Mouse (Mus musculus) forebrain, embryonic 15.5 days (tissue): ENCODE results near the gene 9530068E07Rik. TPM values are rescaled to one million over a fixed set of nuclear protein-coding genes. Genes with fewer than 3 reads are reported as not detected.

Experiments
- ATAC-seq: fragments of 200-750 bp; cut with Nextera tagmentation; replicated peaks from 2 replicates; pipeline ENCODE4 v1.8.0; 2017; ENCODE audit warnings: mild to moderate bottlenecking, moderate TSS enrichment, moderate library complexity
- H3K27ac ChIP-seq: fragments of 300-500 bp; sonication (generic); replicated peaks from 2 replicates; pipeline ENCODE4 v1.5.1; 2015; ENCODE audit warnings: mild to moderate bottlenecking, inconsistent platforms
- H3K27me3 ChIP-seq: fragments of 300-500 bp; sonication (generic); 2 replicates; pipeline ENCODE4 v1.6.1; 2015; ENCODE audit warnings: inconsistent platforms
- H3K36me3 ChIP-seq: fragments of 300-500 bp; sonication (generic); 2 replicates; pipeline ENCODE4 v1.6.1; 2015; ENCODE audit warnings: mild to moderate bottlenecking, inconsistent platforms
- H3K4me1 ChIP-seq: fragments of 300-500 bp; sonication (generic); 2 replicates; pipeline ENCODE4 v1.6.1; 2015; ENCODE audit warnings: inconsistent platforms
- H3K4me2 ChIP-seq: fragments of 300-500 bp; sonication (generic); replicated peaks from 2 replicates; pipeline ENCODE4 v1.6.1; 2015; ENCODE audit warnings: mild to moderate bottlenecking, inconsistent platforms
- H3K4me3 ChIP-seq: fragments of 300-500 bp; sonication (generic); 2 replicates; pipeline ENCODE4 v1.5.1; 2015; ENCODE audit warnings: mild to moderate bottlenecking, inconsistent platforms
- H3K9ac ChIP-seq: fragments of 300-500 bp; sonication (generic); replicated peaks from 2 replicates; pipeline ENCODE4 v1.6.1; 2015; ENCODE audit warnings: mild to moderate bottlenecking, inconsistent platforms
- H3K9me3 ChIP-seq: fragments of 300-500 bp; sonication (generic); 2 replicates; pipeline ENCODE4 v1.6.1; 2016; ENCODE audit warnings: inconsistent platforms
- WGBS: fragments of 180-500 bp; shearing (Covaris S2); methylation state at CpG from one replicate; pipeline ENCODE4 v1.1.7; 2015; ENCODE audit warnings: mixed read lengths; 5-methylcytosine and 5-hydroxymethylcytosine counted together
- polyA plus RNA-seq: library from polyadenylated mRNA; unstranded; fragments of >200 nt; fragmentation: Nextera tagmentation; extraction: Ambion mirVana; gene quantifications from 2 replicates; pipeline ENCODE4 v1.2.1, GENCODE M21; 2015

The 9530068E07Rik gene
- polyA plus RNA-seq, 1 experiment from 2014 or later, result 118 TPM

GRCm38 (mm10) chr11:52360471-52361277 lies 35.6 kb upstream of the 9530068E07Rik start, which contains the start of gene Vdac1:
Gene Vdac1 (plus strand): TSS chr11:52360860.
- ATAC-seq, result peak; percentile 96
- Histone ChIP-seq H3K9ac (peak within 1 kb of the TSS; percentile 97), H3K4me3 (peak within 1 kb of the TSS; percentile 86), H3K9me3 (no peaks in the 10 kb centered on the region), H3K36me3 (no peaks in the 10 kb centered on the region), H3K4me2 (peak within 1 kb of the TSS; percentile 72), H3K4me1 (peaks cover 41% of the 10 kb centered on the region), H3K27ac (peak within 1 kb of the TSS; percentile 92), H3K27me3 (no peaks in the 10 kb centered on the region)
- WGBS, result under 1% methylated on average over 84 of the region's 84 CpGs

- Histone ChIP-seq H3K27me3 (no peaks in the 10 kb centered on the region), H3K36me3 (no peaks in the 10 kb centered on the region), H3K4me2 (peak overlapping the region; percentile 72), H3K9me3 (no peaks in the 10 kb centered on the region), H3K4me3 (peak overlapping the region; percentile 86), H3K27ac (peak overlapping the region; percentile 92), H3K9ac (peak overlapping the region; percentile 97), H3K4me1 (peaks cover 41% of the 10 kb centered on the region)
- under 1% methylated on average over 47 of the region's 47 CpGs for WGBS
- ATAC-seq, result peak; percentile 45
These were observed 34.8 kb upstream of the 9530068E07Rik start for GRCm38 (mm10) chr11:52361287-52361921.

- H3K9me3 ChIP-seq, result no peaks in the 10 kb centered on the region
- peaks cover 46% of the 10 kb centered on the region for H3K4me1 ChIP-seq
- no peak overlapping the region for H3K4me3 ChIP-seq
- no peak overlapping the region for H3K9ac ChIP-seq
- 85% methylated on average over 2 of the region's 2 CpGs for WGBS
- no peaks in the 10 kb centered on the region for H3K36me3 ChIP-seq
- no peaks in the 10 kb centered on the region for H3K27me3 ChIP-seq
- ATAC-seq, result no peak
- H3K4me2 ChIP-seq, result no peak overlapping the region
- H3K27ac ChIP-seq, result no peak overlapping the region
These were observed 31.9 kb upstream of the 9530068E07Rik start for GRCm38 (mm10) chr11:52364376-52364775.

GRCm38 (mm10) chr11:52365143-52365542 lies 31.1 kb upstream of the 9530068E07Rik start:
- H3K9ac ChIP-seq, result no peak overlapping the region
- no peak overlapping the region for H3K4me3 ChIP-seq
- WGBS, result 86% methylated on average over 1 of the region's 1 CpGs
- H3K9me3 ChIP-seq, result no peaks in the 10 kb centered on the region
- no peak overlapping the region; the same call in 1 of the 2 replicates for H3K27ac ChIP-seq
- H3K4me1 ChIP-seq, result peaks cover 46% of the 10 kb centered on the region
- no peaks in the 10 kb centered on the region for H3K36me3 ChIP-seq
- no peak for ATAC-seq
- H3K4me2 ChIP-seq, result no peak overlapping the region
- H3K27me3 ChIP-seq, result no peaks in the 10 kb centered on the region

- H3K4me1 ChIP-seq, result peaks cover 52% of the 10 kb centered on the region
- H3K4me2 ChIP-seq, result no peak overlapping the region
- ATAC-seq, result no peak
- no peak overlapping the region for H3K4me3 ChIP-seq
- H3K9ac ChIP-seq, result no peak overlapping the region
- H3K36me3 ChIP-seq, result no peaks in the 10 kb centered on the region
- no peaks in the 10 kb centered on the region for H3K9me3 ChIP-seq
- H3K27me3 ChIP-seq, result no peaks in the 10 kb centered on the region
- no peak overlapping the region for H3K27ac ChIP-seq
- WGBS, result 92% methylated on average over 5 of the region's 5 CpGs
These were observed 29.9 kb upstream of the 9530068E07Rik start for GRCm38 (mm10) chr11:52366358-52366757.

- H3K27me3 ChIP-seq, result no peaks in the 10 kb centered on the region
- no peak for ATAC-seq
- peaks cover 35% of the 10 kb centered on the region for H3K4me1 ChIP-seq
- H3K4me2 ChIP-seq, result no peak overlapping the region
- no peak overlapping the region for H3K9ac ChIP-seq
- no peaks in the 10 kb centered on the region for H3K36me3 ChIP-seq
- H3K4me3 ChIP-seq, result no peak overlapping the region
- WGBS, result 76% methylated on average over 10 of the region's 10 CpGs
- no peaks in the 10 kb centered on the region for H3K9me3 ChIP-seq
- H3K27ac ChIP-seq, result no peak overlapping the region
These were observed 27.8 kb upstream of the 9530068E07Rik start for GRCm38 (mm10) chr11:52368176-52368985.

GRCm38 (mm10) chr11:52369252-52370134 lies 26.7 kb upstream of the 9530068E07Rik start:
- Histone ChIP-seq H3K27ac (no peak overlapping the region), H3K36me3 (peaks cover 3% of the 10 kb centered on the region), H3K4me1 (peaks cover 26% of the 10 kb centered on the region), H3K9me3 (no peaks in the 10 kb centered on the region), H3K4me2 (no peak overlapping the region), H3K9ac (no peak overlapping the region), H3K4me3 (no peak overlapping the region), H3K27me3 (no peaks in the 10 kb centered on the region)
- 76% methylated on average over 9 of the region's 9 CpGs for WGBS
- ATAC-seq, result no peak

GRCm38 (mm10) chr11:52370135-52370452 lies 26.1 kb upstream of the 9530068E07Rik start:
- no peaks in the 10 kb centered on the region for H3K9me3 ChIP-seq
- ATAC-seq, result no peak
- H3K4me2 ChIP-seq, result no peak overlapping the region
- 93% methylated on average over 2 of the region's 2 CpGs for WGBS
- H3K27ac ChIP-seq, result peak overlapping the region; percentile 48
- H3K9ac ChIP-seq, result no peak overlapping the region
- peaks cover 9% of the 10 kb centered on the region for H3K36me3 ChIP-seq
- H3K4me1 ChIP-seq, result peaks cover 20% of the 10 kb centered on the region
- H3K4me3 ChIP-seq, result no peak overlapping the region
- no peaks in the 10 kb centered on the region for H3K27me3 ChIP-seq

GRCm38 (mm10) chr11:52370538-52370937 lies 25.7 kb upstream of the 9530068E07Rik start:
- Histone ChIP-seq H3K9ac (no peak overlapping the region), H3K4me2 (no peak overlapping the region), H3K4me1 (peaks cover 18% of the 10 kb centered on the region), H3K27ac (peak overlapping the region; percentile 48), H3K27me3 (no peaks in the 10 kb centered on the region), H3K4me3 (no peak overlapping the region), H3K9me3 (no peaks in the 10 kb centered on the region), H3K36me3 (peaks cover 12% of the 10 kb centered on the region)
- ATAC-seq, result no peak
- 12% methylated on average over 2 of the region's 2 CpGs for WGBS

GRCm38 (mm10) chr11:52373841-52374240 lies 22.4 kb upstream of the 9530068E07Rik start:
- H3K9me3 ChIP-seq, result no peaks in the 10 kb centered on the region
- no peak overlapping the region for H3K4me3 ChIP-seq
- H3K4me1 ChIP-seq, result peaks cover 17% of the 10 kb centered on the region
- 85% methylated on average over 7 of the region's 7 CpGs for WGBS
- H3K4me2 ChIP-seq, result no peak overlapping the region
- no peaks in the 10 kb centered on the region for H3K27me3 ChIP-seq
- H3K36me3 ChIP-seq, result peaks cover 32% of the 10 kb centered on the region
- H3K27ac ChIP-seq, result no peak overlapping the region
- H3K9ac ChIP-seq, result no peak overlapping the region
- ATAC-seq, result no peak

- Histone ChIP-seq H3K4me3 (no peak overlapping the region), H3K27me3 (no peaks in the 10 kb centered on the region), H3K36me3 (peaks cover 36% of the 10 kb centered on the region), H3K27ac (no peak overlapping the region), H3K9me3 (no peaks in the 10 kb centered on the region), H3K4me1 (peaks cover 13% of the 10 kb centered on the region), H3K9ac (no peak overlapping the region), H3K4me2 (no peak overlapping the region)
- no peak for ATAC-seq
- WGBS, result 72% methylated on average over 6 of the region's 6 CpGs
These were observed 21.9 kb upstream of the 9530068E07Rik start for GRCm38 (mm10) chr11:52374340-52374739.
